Mouse (Mus musculus): ENCODE measurements around the gene G3bp1.
A peak's percentile ranks its signal among the peaks of the same experiment; 100 is the strongest.

Gene G3bp1

GRCm38 (mm10) chr11:55464707-55465106 is 4.8 kb upstream of the G3bp1 start:
- DNase-seq (ENCODE audit: low spot score in 2 of 2) = no peak

- DNase-seq (ENCODE audit: low spot score in 2 of 2) = no peak
Measured at GRCm38 (mm10) chr11:55465177-55465576, 4.3 kb upstream of the G3bp1 start.

- DNase-seq (ENCODE audit: low spot score in 2 of 2) = no peak
Measured at GRCm38 (mm10) chr11:55468012-55468411, 1.5 kb upstream of the G3bp1 start.

GRCm38 (mm10) chr11:55468611-55469047 is 856 bp upstream of the G3bp1 start:
- DNase-seq (ENCODE audit: low spot score in 2 of 2) = no peak

GRCm38 (mm10) chr11:55469923-55470691 is 622 bp downstream of the G3bp1 start:
- peak in 1 of 2 experiments; percentile 20 for DNase-seq (ENCODE audit: low spot score in 2 of 2)

- no peak for DNase-seq (ENCODE audit: low spot score in 2 of 2)
Measured at GRCm38 (mm10) chr11:55470761-55471160, 1.3 kb downstream of the G3bp1 start.

- no peak for DNase-seq (ENCODE audit: low spot score in 2 of 2)
Measured at GRCm38 (mm10) chr11:55471467-55471866, 2.0 kb downstream of the G3bp1 start.

- DNase-seq (ENCODE audit: low spot score in 2 of 2) = no peak
Measured at GRCm38 (mm10) chr11:55473219-55473618, 3.7 kb downstream of the G3bp1 start.

- DNase-seq (ENCODE audit: low spot score in 2 of 2) = no peak
Measured at GRCm38 (mm10) chr11:55485443-55485842, 16.0 kb downstream of the G3bp1 start.

GRCm38 (mm10) chr11:55496158-55496557 is 26.7 kb downstream of the G3bp1 start:
- DNase-seq (ENCODE audit: low spot score in 2 of 2) = no peak

- DNase-seq (ENCODE audit: low spot score in 2 of 2) = peak in 1 of 2 experiments; percentile 32
Measured at GRCm38 (mm10) chr11:55497885-55498284, 28.4 kb downstream of the G3bp1 start.

- DNase-seq (ENCODE audit: low spot score in 2 of 2) = no peak
Measured at GRCm38 (mm10) chr11:55501955-55502531, 32.6 kb downstream of the G3bp1 start.

GRCm38 (mm10) chr11:55502886-55503285 is 33.4 kb downstream of the G3bp1 start:
- DNase-seq (ENCODE audit: low spot score in 2 of 2) = no peak

GRCm38 (mm10) chr11:55505485-55505884 is 36.0 kb downstream of the G3bp1 start:
- DNase-seq (ENCODE audit: low spot score in 2 of 2) = no peak

GRCm38 (mm10) chr11:55511374-55511773 is 41.9 kb downstream of the G3bp1 start:
- no peak for DNase-seq (ENCODE audit: low spot score in 2 of 2)

GRCm38 (mm10) chr11:55517666-55518065 is 48.2 kb downstream of the G3bp1 start:
- DNase-seq (ENCODE audit: low spot score in 2 of 2) = no peak

- peak; percentile 61 to 68 for DNase-seq (ENCODE audit: low spot score in 2 of 2)
Measured at GRCm38 (mm10) chr11:55518806-55519674, 49.6 kb downstream of the G3bp1 start.

- no peak for DNase-seq (ENCODE audit: low spot score in 2 of 2)
Measured at GRCm38 (mm10) chr11:55530741-55531140, 61.3 kb downstream of the G3bp1 start.

- DNase-seq (ENCODE audit: low spot score in 2 of 2) = peak; percentile 57 to 72
Measured at GRCm38 (mm10) chr11:55533378-55533777, 63.9 kb downstream of the G3bp1 start.

- DNase-seq (ENCODE audit: low spot score in 2 of 2) = no peak
Measured at GRCm38 (mm10) chr11:55534766-55535165, 65.3 kb downstream of the G3bp1 start.

GRCm38 (mm10) chr11:55542128-55542527 is 72.6 kb downstream of the G3bp1 start:
- DNase-seq (ENCODE audit: low spot score in 2 of 2) = no peak

GRCm38 (mm10) chr11:55542671-55543070 is 73.2 kb downstream of the G3bp1 start:
- no peak for DNase-seq (ENCODE audit: low spot score in 2 of 2)

Data from right cerebral cortex, postnatal 36 days (tissue).